Comparison of ENCODE assay signal across 20 mouse cellular contexts in genomic region chr13:9445533-9446294, GRCm38 (mm10).
DNase-seq lines count a peak whose midpoint lies in the region; ATAC-seq and TF ChIP-seq lines count a peak whose summit lies in the region.
"Had no signal": no experiment of that assay in that cellular context is flagged by ENCODE, and none has a peak within 500 bp of the region (broad histone marks: within the 10 kb centered on the region; RNA-seq: fewer than 3 reads in every experiment).

No protein-coding gene starts in this region.

- no peak for DNase-seq in heart, postnatal 4 days
- peak; percentile 42 for DNase-seq in kidney, adult 9 months
- DNase-seq in kidney, postnatal 4 days: no peak
- no peak for DNase-seq in right cerebral cortex, postnatal 36 days (ENCODE audit: low spot score in 2 of 2)
- DNase-seq: adrenal gland, adult 8-10 months; forebrain, postnatal 0 days; kidney, postnatal 25 days; liver, embryonic 13.5 days; lung, adult 2 months; lung, postnatal 14 days; right cerebral cortex, adult 18-20 months; thymus, postnatal 14 days had no signal

- no peak for ATAC-seq in heart, embryonic 13.5 days (ENCODE audit: extremely low read depth, insufficient number of reproducible peaks, low FRiP score, low TSS enrichment)
- no peak for ATAC-seq in intestine, postnatal 0 days
- peak; percentile 40; the same call in 1 of the 2 replicates for ATAC-seq in stomach, embryonic 16.5 days (ENCODE audit: insufficient read depth, low FRiP score)
- ATAC-seq: hindbrain, postnatal 0 days had no signal

- peak overlapping the region; percentile 76 for H3K27ac ChIP-seq in heart, embryonic 13.5 days (replicated peaks)
- H3K27ac ChIP-seq in intestine, postnatal 0 days (ENCODE audit: low read depth, low read length): no peak overlapping the region
- H3K27ac ChIP-seq in stomach, embryonic 16.5 days (ENCODE audit: low read length): no peak overlapping the region
- H3K27ac ChIP-seq: embryonic facial prominence, embryonic 12.5 days; hindbrain, postnatal 0 days; limb, embryonic 12.5 days; liver, embryonic 13.5 days; neural tube, embryonic 15.5 days had no signal

- no peak overlapping the region for H3K4me2 ChIP-seq in heart, embryonic 13.5 days
- H3K4me2 ChIP-seq in intestine, postnatal 0 days (replicated peaks; ENCODE audit: low read depth): peak overlapping the region; percentile 38
- no peak overlapping the region for H3K4me2 ChIP-seq in stomach, embryonic 16.5 days (ENCODE audit: low read depth, low read length)
- H3K4me2 ChIP-seq: embryonic facial prominence, embryonic 12.5 days; limb, embryonic 12.5 days; liver, embryonic 13.5 days; midbrain, embryonic 11.5 days; neural tube, embryonic 15.5 days had no signal

- no peak overlapping the region for H3K9ac ChIP-seq in heart, embryonic 13.5 days
- no peak overlapping the region for H3K9ac ChIP-seq in intestine, postnatal 0 days (ENCODE audit: low read depth, low read length)
- H3K9ac ChIP-seq in stomach, embryonic 16.5 days (ENCODE audit: low read length): no peak overlapping the region
- H3K9ac ChIP-seq: embryonic facial prominence, embryonic 12.5 days; forebrain, postnatal 0 days; limb, embryonic 12.5 days; liver, embryonic 13.5 days; neural tube, embryonic 15.5 days had no signal

- 46% methylated on average over 6 of the region's 6 CpGs for WGBS in heart, embryonic 13.5 days
- WGBS in intestine, postnatal 0 days: 28% methylated on average over 6 of the region's 6 CpGs
- 60% methylated on average over 6 of the region's 6 CpGs for WGBS in stomach, embryonic 16.5 days

- no peak for TF ChIP-seq CTCF in intestine, postnatal 0 days (IDR thresholded peaks at IDR 0.05; ENCODE audit: low read depth)

- H3K4me3 ChIP-seq in heart, embryonic 13.5 days: no peak overlapping the region
- H3K4me3 ChIP-seq in intestine, postnatal 0 days (ENCODE audit: low read depth, low read length): no peak overlapping the region
- H3K4me3 ChIP-seq in stomach, embryonic 16.5 days (replicated peaks; ENCODE audit: low read length): no peak overlapping the region
- H3K4me3 ChIP-seq: embryonic facial prominence, embryonic 12.5 days; limb, embryonic 12.5 days; liver, embryonic 13.5 days; neural tube, embryonic 15.5 days had no signal

- no peaks in the 10 kb centered on the region for H3K36me3 ChIP-seq in heart, embryonic 13.5 days
- no peaks in the 10 kb centered on the region for H3K36me3 ChIP-seq in intestine, postnatal 0 days (ENCODE audit: control insufficient read depth, insufficient read depth)
- H3K36me3 ChIP-seq in stomach, embryonic 16.5 days (ENCODE audit: control insufficient read depth, insufficient read depth, low read length): no peaks in the 10 kb centered on the region
- H3K36me3 ChIP-seq: embryonic facial prominence, embryonic 12.5 days; limb, embryonic 12.5 days; liver, embryonic 13.5 days; neural tube, embryonic 15.5 days had no signal

- H3K9me3 ChIP-seq in heart, embryonic 13.5 days: 0 out of 2 replicates have a peak, but pooled peaks cover 4% of the 10 kb centered on the region
- no peaks in the 10 kb centered on the region for H3K9me3 ChIP-seq in intestine, postnatal 0 days (ENCODE audit: control insufficient read depth)
- H3K9me3 ChIP-seq in stomach, embryonic 16.5 days (replicated peaks; ENCODE audit: control insufficient read depth, low read length): no peaks in the 10 kb centered on the region
- H3K9me3 ChIP-seq: embryonic facial prominence, embryonic 12.5 days; liver, embryonic 13.5 days; neural tube, embryonic 15.5 days had no signal

- H3K27me3 ChIP-seq in heart, embryonic 13.5 days (replicated peaks): no peaks in the 10 kb centered on the region
- no peaks in the 10 kb centered on the region for H3K27me3 ChIP-seq in intestine, postnatal 0 days (replicated peaks; ENCODE audit: control insufficient read depth, insufficient read depth, low read length)
- no peaks in the 10 kb centered on the region for H3K27me3 ChIP-seq in stomach, embryonic 16.5 days (ENCODE audit: control insufficient read depth, insufficient read depth, low read length)
- H3K27me3 ChIP-seq: embryonic facial prominence, embryonic 12.5 days; limb, embryonic 12.5 days; liver, embryonic 13.5 days; neural tube, embryonic 15.5 days had no signal

- H3K4me1 ChIP-seq in heart, embryonic 13.5 days: peaks cover 54% of the 10 kb centered on the region
- H3K4me1 ChIP-seq in intestine, postnatal 0 days (replicated peaks; ENCODE audit: control insufficient read depth, insufficient read depth, low read length): peaks cover 11% of the 10 kb centered on the region; the same call in 1 of the 2 replicates
- H3K4me1 ChIP-seq in stomach, embryonic 16.5 days (ENCODE audit: control insufficient read depth, insufficient read depth, low read length): no peaks in the 10 kb centered on the region; the same call in 1 of the 2 replicates
- H3K4me1 ChIP-seq: embryonic facial prominence, embryonic 12.5 days; limb, embryonic 12.5 days; neural tube, embryonic 15.5 days had no signal
